Mouse (Mus musculus) midbrain, embryonic 15.5 days (tissue): ENCODE data around the gene Oscar. TPM values are rescaled to one million over a fixed set of nuclear protein-coding genes. Genes with fewer than 3 reads are reported as not detected.
"Not testable (repeated sequence)": the region's sequence is repeated elsewhere in the genome, so short reads cannot be mapped to it uniquely, and the experiment has no call there.

Experiments
- ATAC-seq: fragments of 200-750 bp; cut with Nextera tagmentation; replicated peaks from 2 replicates; pipeline ENCODE4 v1.8.0; 2017; ENCODE audit warnings: moderate TSS enrichment
- H3K27ac ChIP-seq: fragments of 300-500 bp; sonication (generic); 2 replicates; pipeline ENCODE4 v1.5.1; 2015; ENCODE audit warnings: mild to moderate bottlenecking, inconsistent platforms
- H3K27me3 ChIP-seq: fragments of 300-500 bp; sonication (generic); replicated peaks from 2 replicates; pipeline ENCODE4 v1.6.1; 2015; ENCODE audit warnings: inconsistent platforms
- H3K36me3 ChIP-seq: fragments of 300-500 bp; sonication (generic); replicated peaks from 2 replicates; pipeline ENCODE4 v1.6.1; 2015; ENCODE audit warnings: inconsistent platforms
- H3K4me1 ChIP-seq: fragments of 300-500 bp; sonication (generic); 2 replicates; pipeline ENCODE4 v1.6.1; 2015; ENCODE audit warnings: inconsistent platforms
- H3K4me2 ChIP-seq: fragments of 300-500 bp; sonication (generic); 2 replicates; pipeline ENCODE4 v1.6.1; 2015; ENCODE audit warnings: inconsistent platforms, mild to moderate bottlenecking, moderate library complexity
- H3K4me3 ChIP-seq: fragments of 300-500 bp; sonication (generic); 2 replicates; pipeline ENCODE4 v1.5.1; 2015; ENCODE audit warnings: mild to moderate bottlenecking, inconsistent platforms
- H3K9ac ChIP-seq: fragments of 300-500 bp; sonication (generic); 2 replicates; pipeline ENCODE4 v1.6.1; 2015; ENCODE audit warnings: mild to moderate bottlenecking, inconsistent platforms
- H3K9me3 ChIP-seq: fragments of 300-500 bp; sonication (generic); 2 replicates; pipeline ENCODE4 v1.6.1; 2016; ENCODE audit warnings: inconsistent platforms
- WGBS: fragments of 180-500 bp; shearing (Covaris S2); methylation state at CpG from one replicate; pipeline ENCODE4 v1.1.7; 2015; ENCODE audit warnings: mixed read lengths; 5-methylcytosine and 5-hydroxymethylcytosine counted together
- microRNA-seq: library from miRNA; unstranded; fragments of <30 nt; microRNA quantifications from one replicate; pipeline ENCODE4, GENCODE M21; 2016
- polyA plus RNA-seq: library from polyadenylated mRNA; unstranded; fragments of >200 nt; fragmentation: Nextera tagmentation; extraction: Ambion mirVana; gene quantifications from 2 replicates; pipeline ENCODE4 v1.2.1, GENCODE M21; 2015

The Oscar gene
- polyA plus RNA-seq, 1 experiment from 2014 or later, result 0.59 TPM

- no peak overlapping the region for H3K27ac ChIP-seq
- H3K9ac ChIP-seq, result no peak overlapping the region
- no peak for ATAC-seq
- no peak overlapping the region for H3K4me2 ChIP-seq
- WGBS, result 68% methylated on average over 6 of the region's 6 CpGs
- no peak overlapping the region for H3K4me3 ChIP-seq
- H3K36me3 ChIP-seq, result no peaks in the 10 kb centered on the region
- H3K9me3 ChIP-seq, result no peaks in the 10 kb centered on the region
- no peaks in the 10 kb centered on the region for H3K4me1 ChIP-seq
- no peaks in the 10 kb centered on the region for H3K27me3 ChIP-seq
Observed at GRCm38 (mm10) chr7:3578952-3579546, 36.9 kb downstream of the Oscar start.

- ATAC-seq, result no peak
- Histone ChIP-seq H3K4me1 (no peaks in the 10 kb centered on the region), H3K9ac (no peak overlapping the region), H3K27me3 (no peaks in the 10 kb centered on the region), H3K4me2 (no peak overlapping the region), H3K4me3 (no peak overlapping the region), H3K36me3 (no peaks in the 10 kb centered on the region), H3K27ac (no peak overlapping the region), H3K9me3 (no peaks in the 10 kb centered on the region)
- WGBS, result 78% methylated on average over 2 of the region's 2 CpGs
Observed at GRCm38 (mm10) chr7:3578196-3578595, 37.8 kb downstream of the Oscar start.

GRCm38 (mm10) chr7:3576354-3577124, 39.4 kb downstream of the Oscar start:
- 80% methylated on average over 5 of the region's 5 CpGs for WGBS
- H3K36me3 ChIP-seq, result no peaks in the 10 kb centered on the region
- no peak overlapping the region for H3K9ac ChIP-seq
- no peaks in the 10 kb centered on the region for H3K4me1 ChIP-seq
- no peaks in the 10 kb centered on the region for H3K9me3 ChIP-seq
- H3K4me3 ChIP-seq, result no peak overlapping the region
- no peaks in the 10 kb centered on the region for H3K27me3 ChIP-seq
- H3K4me2 ChIP-seq, result no peak overlapping the region
- no peak overlapping the region for H3K27ac ChIP-seq
- no peak for ATAC-seq

DNA sequence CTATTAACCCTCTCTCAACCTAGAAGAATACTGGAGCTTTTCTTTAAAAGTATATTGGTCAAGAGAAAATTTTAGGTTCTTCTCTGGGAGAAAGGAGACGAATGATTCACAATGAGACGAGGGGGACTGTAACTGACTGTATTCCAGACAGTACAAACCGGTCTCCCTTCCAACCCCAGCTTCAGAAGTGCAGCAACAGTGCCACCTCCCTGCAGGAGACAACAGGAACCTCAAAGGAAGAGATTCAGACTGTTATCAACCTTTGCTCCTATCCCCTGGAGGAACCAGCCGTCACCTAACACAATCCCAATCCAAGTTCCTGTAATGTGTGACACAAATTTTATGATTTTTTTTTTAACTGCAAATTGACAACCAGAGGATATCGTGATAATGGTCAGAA, 41.7 kb downstream of the Oscar start:
- no peaks in the 10 kb centered on the region for H3K9me3 ChIP-seq
- H3K27me3 ChIP-seq, result no peaks in the 10 kb centered on the region
- no peak for ATAC-seq
- no peak overlapping the region for H3K27ac ChIP-seq
- H3K4me1 ChIP-seq, result no peaks in the 10 kb centered on the region
- H3K4me3 ChIP-seq, result no peak overlapping the region
- no peak overlapping the region for H3K4me2 ChIP-seq
- 62% methylated on average over 5 of the region's 5 CpGs for WGBS
- no peak overlapping the region for H3K9ac ChIP-seq
- H3K36me3 ChIP-seq, result no peaks in the 10 kb centered on the region

DNA sequence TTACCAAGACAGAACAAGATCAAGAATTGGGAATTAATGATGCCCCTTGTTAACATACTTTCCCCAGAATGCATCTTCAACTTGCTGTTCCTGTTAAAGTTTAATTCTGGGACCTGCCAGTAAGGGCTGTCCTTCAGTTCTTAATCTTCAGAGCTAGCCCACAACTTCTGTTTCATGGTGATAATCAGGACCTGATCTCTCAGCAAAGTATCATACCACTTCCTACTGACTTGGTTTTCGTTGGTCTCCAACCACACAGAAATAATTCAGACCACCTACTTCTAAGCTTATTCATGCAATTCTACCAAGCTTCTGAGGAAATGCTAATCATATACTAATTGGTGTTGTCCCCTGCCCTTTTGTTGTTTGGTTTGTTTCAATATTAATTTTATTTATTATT, 44.1 kb downstream of the Oscar start:
- 71% methylated on average over 1 of the region's 1 CpGs for WGBS
- Histone ChIP-seq H3K9me3 (no peaks in the 10 kb centered on the region), H3K4me2 (no peak overlapping the region)

DNA sequence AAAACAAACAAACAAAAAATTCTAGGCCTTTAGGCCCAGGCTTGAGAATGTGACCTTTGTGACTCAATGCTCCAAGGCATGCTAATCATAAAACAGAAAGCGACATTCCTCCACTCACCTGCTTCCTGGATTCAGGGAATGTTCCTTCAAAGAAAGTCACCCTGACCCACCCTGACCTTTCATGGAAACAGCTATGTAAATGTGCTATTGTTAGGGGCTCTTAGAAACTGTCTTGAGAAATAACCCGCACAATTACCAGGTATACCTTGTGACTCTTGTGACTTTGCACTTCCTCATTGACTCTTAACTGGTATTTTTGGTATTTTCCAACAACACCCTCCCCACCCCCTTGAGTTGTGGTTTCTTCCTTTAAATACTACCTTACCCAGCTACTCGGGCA, 45.4 kb downstream of the Oscar start:
- not testable (repeated sequence) for H3K36me3 ChIP-seq, ATAC-seq, H3K4me1 ChIP-seq, H3K27me3 ChIP-seq, H3K4me2 ChIP-seq, H3K27ac ChIP-seq, H3K4me3 ChIP-seq, H3K9ac ChIP-seq, H3K9me3 ChIP-seq
- 93% methylated on average over 3 of the region's 3 CpGs for WGBS

More for the DNA sequence above, 44.1 kb downstream of the Oscar start:
- H3K36me3 ChIP-seq, result no peaks in the 10 kb centered on the region
- no peak overlapping the region for H3K27ac ChIP-seq
- H3K9ac ChIP-seq, result no peak overlapping the region
- ATAC-seq, result no peak
- H3K4me3 ChIP-seq, result no peak overlapping the region
- H3K27me3 ChIP-seq, result no peaks in the 10 kb centered on the region
- H3K4me1 ChIP-seq, result no peaks in the 10 kb centered on the region

- ATAC-seq, result no peak
- no peak overlapping the region for H3K9ac ChIP-seq
- H3K9me3 ChIP-seq, result no peaks in the 10 kb centered on the region
- 70% methylated on average over 6 of the region's 6 CpGs for WGBS
- no peak overlapping the region for H3K4me2 ChIP-seq
- no peak overlapping the region for H3K4me3 ChIP-seq
- no peak overlapping the region for H3K27ac ChIP-seq
- H3K27me3 ChIP-seq, result no peaks in the 10 kb centered on the region
- no peaks in the 10 kb centered on the region for H3K4me1 ChIP-seq
- no peaks in the 10 kb centered on the region for H3K36me3 ChIP-seq
Observed at GRCm38 (mm10) chr7:3569725-3570124, 46.2 kb downstream of the Oscar start.

- Histone ChIP-seq H3K9ac (no peak overlapping the region), H3K27ac (no peak overlapping the region), H3K27me3 (no peaks in the 10 kb centered on the region), H3K9me3 (no peaks in the 10 kb centered on the region), H3K36me3 (no peaks in the 10 kb centered on the region), H3K4me1 (no peaks in the 10 kb centered on the region), H3K4me3 (no peak overlapping the region), H3K4me2 (no peak overlapping the region)
- 14% methylated on average over 2 of the region's 2 CpGs for WGBS
- no peak for ATAC-seq
Observed at GRCm38 (mm10) chr7:3567336-3567735, 48.6 kb downstream of the Oscar start.

Small RNAs within 50 kb of the gene (microRNA-seq; reads per million reads assigned to microRNA genes)
- not detected for gene Gm25100
- 1.5 reads per million for gene Mir3572

Other genes starting within 250 kb of the Oscar start
- gene Cacng8, start 225.5 kb downstream of the Oscar start, polyA plus RNA-seq, result 18.3 and 19.0 TPM in 2 replicates
- not detected in 2 replicates for gene Cacng6, start 192.0 kb downstream of the Oscar start, polyA plus RNA-seq
- not detected in 2 replicates for gene Tarm1, start 113.5 kb downstream of the Oscar start, polyA plus RNA-seq
- gene Ndufa3, start 1.2 kb upstream of the Oscar start, polyA plus RNA-seq, result 458 and 526 TPM in 2 replicates
- 38.2 and 40.7 TPM in 2 replicates for gene Tfpt, start 13.8 kb upstream of the Oscar start, polyA plus RNA-seq
- 93.2 and 96.7 TPM in 2 replicates for gene Prpf31, start 13.8 kb upstream of the Oscar start, polyA plus RNA-seq
- gene Cnot3, start 29.1 kb upstream of the Oscar start, polyA plus RNA-seq, result 47.6 and 48.4 TPM in 2 replicates
- 13.7 and 15.6 TPM in 2 replicates for gene Leng1, start 49.7 kb upstream of the Oscar start, polyA plus RNA-seq
- 6.2 and 6.7 TPM in 2 replicates for gene Tmc4, start 61.4 kb upstream of the Oscar start, polyA plus RNA-seq
- gene Tsen34, start 76.7 kb upstream of the Oscar start, polyA plus RNA-seq, result 301 and 329 TPM in 2 replicates
- 103 and 110 TPM in 2 replicates for gene Mboat7, start 77.4 kb upstream of the Oscar start, polyA plus RNA-seq
- gene Rps9, start 87.8 kb upstream of the Oscar start, polyA plus RNA-seq, result 701 and 709 TPM in 2 replicates
- 0.33 and 0.43 TPM in 2 replicates for gene Pirb, start 104.2 kb upstream of the Oscar start, polyA plus RNA-seq
- gene Gm15448, start 209.5 kb upstream of the Oscar start, polyA plus RNA-seq, result not detected in 2 replicates
- 0.12 TPM in 1 of 2 replicates, not detected in the other for gene Pira2, start 228.9 kb upstream of the Oscar start, polyA plus RNA-seq